Mouse (Mus musculus): ENCODE results near the gene Thg1l.

Gene Thg1l

GRCm38 (mm10) chr11:45927456-45927855 lies 27.8 kb downstream of the Thg1l start:
- DNase-seq (ENCODE audit: low spot score), result no peak

DNA sequence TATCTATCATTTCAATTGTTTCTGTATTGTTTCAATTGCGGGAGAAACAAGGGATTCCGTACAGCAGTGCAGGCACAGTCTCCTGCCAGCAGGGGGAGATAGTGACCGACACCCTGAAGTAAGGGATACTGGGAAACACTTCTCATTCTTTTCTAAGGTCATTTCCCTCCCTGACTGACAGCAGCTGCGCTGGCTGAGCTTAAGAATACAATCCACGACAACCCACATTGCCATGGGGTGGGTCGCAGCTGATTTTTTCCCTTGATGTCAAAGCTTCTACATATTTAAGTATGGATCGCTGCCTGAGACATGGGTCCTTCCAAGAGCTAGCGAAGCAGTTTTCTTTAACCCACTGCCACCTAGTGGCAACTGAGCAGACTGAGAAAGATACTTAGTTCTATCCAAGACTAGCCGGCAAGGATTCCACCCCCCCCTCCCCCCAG lies 28.6 kb downstream of the Thg1l start:
- DNase-seq (ENCODE audit: low spot score), result peak; percentile 79

DNA sequence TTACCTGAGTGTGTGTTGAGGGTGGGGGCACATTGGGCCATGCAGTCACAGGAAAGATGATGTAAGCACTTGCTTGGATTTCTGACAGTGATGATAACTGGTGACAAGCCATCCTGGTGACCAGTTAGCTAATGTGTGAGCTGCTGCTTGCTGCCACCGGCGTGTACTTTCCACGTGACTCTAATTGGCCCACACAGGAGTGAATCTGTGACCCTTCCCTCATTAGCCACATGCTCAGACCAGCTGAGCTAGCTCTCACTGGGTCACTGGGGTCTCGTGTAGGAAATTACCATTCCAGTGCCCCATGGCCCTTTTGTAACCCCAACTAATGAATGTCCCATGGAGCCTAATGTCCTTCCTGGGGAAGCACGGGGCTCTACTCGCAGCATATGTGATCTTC lies 29.9 kb downstream of the Thg1l start:
- no peak for DNase-seq (ENCODE audit: low spot score)

DNA sequence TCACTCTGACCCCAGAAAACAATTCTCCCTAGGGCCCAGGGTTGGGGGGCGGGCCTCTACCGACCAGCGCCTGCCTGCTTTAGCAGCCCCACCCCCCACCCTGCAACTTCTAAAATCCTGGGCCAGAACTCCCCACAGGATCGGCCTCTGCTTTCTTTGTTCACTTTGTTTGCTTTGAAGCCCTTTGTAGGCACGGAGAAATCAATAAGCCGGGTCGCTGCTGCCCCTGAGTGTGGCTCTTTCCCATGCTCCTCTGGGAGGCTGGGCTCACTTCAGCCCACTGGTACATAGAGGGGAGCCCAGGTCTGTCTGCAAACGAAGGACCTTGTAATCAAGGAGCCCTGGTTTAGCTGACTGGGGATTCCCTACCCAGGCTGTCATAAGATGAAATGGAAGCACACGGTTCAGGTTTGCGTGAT lies 33.8 kb downstream of the Thg1l start:
- no peak for DNase-seq (ENCODE audit: low spot score)

GRCm38 (mm10) chr11:45921026-45921425 lies 34.3 kb downstream of the Thg1l start:
- no peak for DNase-seq (ENCODE audit: low spot score)

GRCm38 (mm10) chr11:45918836-45919235 lies 36.5 kb downstream of the Thg1l start:
- DNase-seq (ENCODE audit: low spot score), result no peak

GRCm38 (mm10) chr11:45918018-45918417 lies 37.3 kb downstream of the Thg1l start:
- no peak for DNase-seq (ENCODE audit: low spot score)

DNA sequence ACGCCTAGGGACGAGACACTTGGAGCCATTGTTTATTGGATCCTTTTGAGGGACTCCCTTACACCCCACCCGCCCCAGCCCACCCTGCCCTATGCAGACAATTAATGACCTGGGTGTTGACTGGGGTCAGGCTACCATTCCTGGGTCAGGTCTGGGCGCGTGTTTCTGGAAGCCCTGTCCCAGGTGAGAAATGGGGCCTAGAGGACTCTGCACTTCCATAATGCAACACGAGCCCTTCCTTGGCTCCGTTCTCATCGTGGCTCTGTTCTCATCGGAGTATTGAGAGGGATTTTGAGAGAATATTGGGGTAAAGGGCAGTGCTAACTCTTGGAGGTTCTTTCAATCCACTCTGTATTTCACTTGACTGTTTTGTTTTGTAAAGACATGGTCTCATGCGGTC lies 39.1 kb downstream of the Thg1l start:
- DNase-seq (ENCODE audit: low spot score), result no peak

GRCm38 (mm10) chr11:45910701-45911100 lies 44.6 kb downstream of the Thg1l start:
- no peak for DNase-seq (ENCODE audit: low spot score)

DNA sequence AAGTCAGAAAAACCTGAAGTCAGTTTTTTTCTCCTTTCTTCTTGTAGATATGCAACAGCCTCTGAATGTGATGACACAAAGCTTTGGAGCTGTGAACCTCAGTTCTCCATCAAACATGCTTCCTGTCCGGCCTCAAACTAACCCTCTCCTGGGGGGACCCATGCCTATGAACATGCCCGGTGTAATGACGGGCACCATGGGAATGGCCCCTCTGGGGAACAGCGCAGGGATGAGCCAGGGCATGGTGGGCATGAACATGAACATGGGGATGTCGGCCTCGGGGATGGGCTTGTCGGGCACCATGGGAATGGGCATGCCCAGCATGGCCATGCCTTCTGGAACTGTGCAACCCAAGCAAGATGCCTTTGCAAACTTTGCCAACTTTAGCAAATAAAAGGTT lies 46.4 kb downstream of the Thg1l start:
- DNase-seq (ENCODE audit: low spot score), result no peak

DNA sequence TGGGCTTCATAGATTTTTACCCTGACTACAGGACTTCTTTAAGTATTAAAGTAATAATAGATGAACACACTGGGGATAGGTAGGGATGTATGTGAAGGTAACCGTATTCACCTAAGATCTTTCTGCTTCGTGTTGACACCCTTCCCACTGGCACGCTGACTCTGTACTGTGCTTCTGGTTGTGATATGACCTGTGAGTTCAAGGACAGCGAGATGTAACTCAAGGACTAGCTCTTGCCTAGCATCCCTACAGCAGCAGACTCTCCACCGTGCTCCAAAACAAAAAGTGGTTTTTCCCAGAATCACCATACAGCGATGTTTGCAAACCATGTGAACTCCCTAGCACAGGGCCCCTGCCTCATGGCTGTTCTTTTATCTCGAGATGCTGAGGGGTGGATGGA lies 47.2 kb downstream of the Thg1l start:
- no peak for DNase-seq (ENCODE audit: low spot score)

GRCm38 (mm10) chr11:45907301-45907700 lies 48.0 kb downstream of the Thg1l start:
- DNase-seq (ENCODE audit: low spot score), result no peak

GRCm38 (mm10) chr11:45906109-45906786 lies 49.0 kb downstream of the Thg1l start:
- no peak for DNase-seq (ENCODE audit: low spot score)

DNA sequence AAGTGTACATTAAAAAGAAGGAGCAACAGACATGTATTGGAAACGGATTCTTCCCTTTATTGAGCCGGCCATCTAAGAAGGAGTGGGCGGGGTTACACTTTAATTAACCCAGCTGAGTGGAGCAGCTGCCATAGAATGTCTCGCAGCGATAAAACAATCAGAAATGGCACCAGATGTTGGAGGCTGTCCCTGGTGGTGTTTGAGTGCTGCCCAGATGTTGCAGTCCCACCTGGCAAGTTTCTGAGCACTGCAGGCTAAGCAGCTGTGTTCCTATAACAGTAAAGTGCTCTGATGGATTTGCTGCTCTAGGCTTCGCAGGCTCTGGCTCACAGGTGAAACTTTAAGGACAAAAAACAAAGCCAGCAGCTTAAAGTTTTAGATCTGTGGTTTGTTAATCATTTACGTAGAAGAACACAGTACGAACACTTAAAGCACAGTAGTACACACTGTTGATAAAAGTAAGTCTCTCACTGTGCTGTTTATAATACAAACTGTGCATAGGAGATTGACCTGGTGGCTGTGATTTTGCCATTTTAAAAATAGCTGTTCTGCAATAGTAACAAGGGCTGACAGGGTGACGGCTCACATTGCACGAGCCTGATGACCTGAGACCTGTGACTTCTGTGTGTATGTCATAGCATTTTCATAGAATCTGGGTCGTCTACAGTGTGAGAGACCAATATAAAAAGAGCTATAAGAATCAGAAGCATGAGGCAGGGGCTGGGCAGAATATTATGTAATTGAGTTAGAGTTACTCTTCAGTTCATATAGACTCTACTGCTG lies 54.9 kb downstream of the Thg1l start:
- no peak for DNase-seq (ENCODE audit: low spot score)

- no peak for DNase-seq (ENCODE audit: low spot score)
Measured at GRCm38 (mm10) chr11:45897392-45897791, 57.9 kb downstream of the Thg1l start.
